Mouse (Mus musculus): ENCODE measurements around the gene Fcor. TPM values are rescaled to one million over a fixed set of nuclear protein-coding genes. Genes with fewer than 3 reads are reported as not detected.

The Fcor gene
- polyA plus RNA-seq, 1 experiment from 2014 or later: 3.5 TPM

Other genes with a start within 250 kb of the Fcor start
- 3.6 and 4.8 TPM in 2 replicates for gene Pex11g, start 204.7 kb downstream of the Fcor start, polyA plus RNA-seq (2015; fragmentation: Nextera tagmentation; extraction: Ambion mirVana)
- not detected in 2 replicates for gene Tex45, start 201.5 kb downstream of the Fcor start, polyA plus RNA-seq (2015; fragmentation: Nextera tagmentation; extraction: Ambion mirVana)
- gene Zfp358, start 179.2 kb downstream of the Fcor start, polyA plus RNA-seq (2015; fragmentation: Nextera tagmentation; extraction: Ambion mirVana): 4.4 and 5.2 TPM in 2 replicates
- 19.8 and 19.9 TPM in 2 replicates for gene Mcoln1, start 171.9 kb downstream of the Fcor start, polyA plus RNA-seq (2015; fragmentation: Nextera tagmentation; extraction: Ambion mirVana)
- gene Pnpla6, start 157.0 kb downstream of the Fcor start, polyA plus RNA-seq (2015; fragmentation: Nextera tagmentation; extraction: Ambion mirVana): 10.6 and 12.4 TPM in 2 replicates
- 2.5 and 2.8 TPM in 2 replicates for gene C330021F23Rik, start 104.4 kb downstream of the Fcor start, polyA plus RNA-seq (2015; fragmentation: Nextera tagmentation; extraction: Ambion mirVana)
- 1.3 and 1.4 TPM in 2 replicates for gene Camsap3, start 85.1 kb downstream of the Fcor start, polyA plus RNA-seq (2015; fragmentation: Nextera tagmentation; extraction: Ambion mirVana)
- 34.9 and 35.3 TPM in 2 replicates for gene Xab2, start 51.0 kb downstream of the Fcor start, polyA plus RNA-seq (2015; fragmentation: Nextera tagmentation; extraction: Ambion mirVana)
- 93.4 and 99.6 TPM in 2 replicates for gene Pet100, start 50.8 kb downstream of the Fcor start, polyA plus RNA-seq (2015; fragmentation: Nextera tagmentation; extraction: Ambion mirVana)
- gene Pcp2, start 46.8 kb downstream of the Fcor start, polyA plus RNA-seq (2015; fragmentation: Nextera tagmentation; extraction: Ambion mirVana): not detected in 2 replicates
- gene Stxbp2, start 41.4 kb downstream of the Fcor start, polyA plus RNA-seq (2015; fragmentation: Nextera tagmentation; extraction: Ambion mirVana): 45.6 and 52.2 TPM in 2 replicates
- gene Retn, start 16.6 kb downstream of the Fcor start, polyA plus RNA-seq (2015; fragmentation: Nextera tagmentation; extraction: Ambion mirVana): 0.18 TPM in 1 of 2 replicates, not detected in the other
- 1.4 and 1.6 TPM in 2 replicates for gene Mcemp1, start 6.6 kb downstream of the Fcor start, polyA plus RNA-seq (2015; fragmentation: Nextera tagmentation; extraction: Ambion mirVana)
- gene Trappc5, start 3.9 kb upstream of the Fcor start, polyA plus RNA-seq (2015; fragmentation: Nextera tagmentation; extraction: Ambion mirVana): 18.6 and 18.7 TPM in 2 replicates
- gene Fcer2a, start 21.8 kb upstream of the Fcor start, polyA plus RNA-seq (2015; fragmentation: Nextera tagmentation; extraction: Ambion mirVana): 0.06 TPM in 1 of 2 replicates, not detected in the other
- gene Clec4g, start 48.3 kb upstream of the Fcor start, polyA plus RNA-seq (2015; fragmentation: Nextera tagmentation; extraction: Ambion mirVana): 2.4 and 3.2 TPM in 2 replicates
- 0.34 and 0.35 TPM in 2 replicates for gene Cd209a, start 76.6 kb upstream of the Fcor start, polyA plus RNA-seq (2015; fragmentation: Nextera tagmentation; extraction: Ambion mirVana)
- not detected in 2 replicates for gene Cd209e, start 181.9 kb upstream of the Fcor start, polyA plus RNA-seq (2015; fragmentation: Nextera tagmentation; extraction: Ambion mirVana)
- gene Cd209d, start 206.2 kb upstream of the Fcor start, polyA plus RNA-seq (2015; fragmentation: Nextera tagmentation; extraction: Ambion mirVana): not detected in 2 replicates